Mouse (Mus musculus) forelimb bud, embryonic 11.5 days (tissue): Measurements from ENCODE around the gene Ptbp1.

Source experiments
- DNase-seq: peaks from one replicate; pipeline ENCODE4 v3.0.0-alpha.2; 2012; ENCODE audit warnings: low read depth, low spot score

Ptbp1 gene

GRCm38 (mm10) chr10:79858416-79859074 is 4.3 kb downstream of the Ptbp1 start:
- no peak for DNase-seq

- DNase-seq, result no peak
These were observed 4.9 kb downstream of the Ptbp1 start for GRCm38 (mm10) chr10:79859116-79859515.

- DNase-seq, result no peak
These were observed 6.1 kb downstream of the Ptbp1 start for GRCm38 (mm10) chr10:79860079-79860911.

GRCm38 (mm10) chr10:79861230-79862048 is 7.2 kb downstream of the Ptbp1 start:
- no peak for DNase-seq

- no peak for DNase-seq
These were observed 8.0 kb downstream of the Ptbp1 start for GRCm38 (mm10) chr10:79862049-79862788.

- no peak for DNase-seq
These were observed 8.7 kb downstream of the Ptbp1 start for GRCm38 (mm10) chr10:79862925-79863324.

GRCm38 (mm10) chr10:79864351-79865188 is 10.3 kb downstream of the Ptbp1 start:
- DNase-seq, result no peak

- DNase-seq, result no peak
These were observed 11.0 kb downstream of the Ptbp1 start for GRCm38 (mm10) chr10:79865189-79865601.

- DNase-seq, result no peak
These were observed 11.6 kb downstream of the Ptbp1 start for GRCm38 (mm10) chr10:79865801-79866295.

- no peak for DNase-seq
These were observed 12.4 kb downstream of the Ptbp1 start for GRCm38 (mm10) chr10:79866601-79867000.

- DNase-seq, result no peak
These were observed 17.6 kb downstream of the Ptbp1 start for GRCm38 (mm10) chr10:79871845-79872244.

GRCm38 (mm10) chr10:79872862-79873261 is 18.6 kb downstream of the Ptbp1 start:
- DNase-seq, result no peak

GRCm38 (mm10) chr10:79873313-79873712 is 19.1 kb downstream of the Ptbp1 start:
- no peak for DNase-seq

GRCm38 (mm10) chr10:79873715-79874289 is 19.6 kb downstream of the Ptbp1 start:
- no peak for DNase-seq

- DNase-seq, result peak; percentile 76
These were observed 20.1 kb downstream of the Ptbp1 start, which contains the start of the genes Prtn3 and Plppr3 for GRCm38 (mm10) chr10:79874290-79874862. Prtn3 (plus strand) TSS chr10:79874476. Plppr3 (minus strand) TSS chr10:79874634.

- DNase-seq, result no peak
These were observed 22.9 kb downstream of the Ptbp1 start for GRCm38 (mm10) chr10:79877174-79877573.

- no peak for DNase-seq
These were observed 23.5 kb downstream of the Ptbp1 start for GRCm38 (mm10) chr10:79877757-79878156.

GRCm38 (mm10) chr10:79879527-79879926 is 25.3 kb downstream of the Ptbp1 start:
- DNase-seq, result no peak

GRCm38 (mm10) chr10:79880721-79881120 is 26.5 kb downstream of the Ptbp1 start:
- DNase-seq, result no peak
